Mouse (Mus musculus): ENCODE measurements at regions not wholly inside any gene's neighbourhood (a gene's known extent, or its start where the extent isn't known, plus 50 kb on each side); places are given as distances from the start of the nearest gene placed in this dataset.

DNA sequence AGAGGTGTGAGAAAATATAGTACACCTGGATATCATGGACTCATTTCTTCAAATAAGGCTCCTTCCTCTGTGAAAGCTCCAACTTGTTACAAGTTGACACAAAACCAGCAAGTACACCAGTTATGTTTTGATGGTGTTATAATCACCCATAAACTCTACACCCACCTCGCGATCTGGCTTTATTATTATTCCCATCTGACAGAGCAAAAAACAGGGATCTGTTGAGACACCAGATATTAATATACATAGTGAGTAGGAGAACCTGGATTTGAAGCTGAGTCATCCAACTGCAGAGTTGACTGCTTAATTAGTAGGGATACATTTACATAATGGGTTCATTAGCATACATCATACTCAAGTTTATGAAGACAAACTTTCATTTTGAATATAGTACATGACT, 828.6 kb upstream of the Ddx18 start:
- WGBS, result 76% methylated on average over 2 of the region's 2 CpGs
- DNase-seq (ENCODE audit: low spot score) (no peak), ATAC-seq (ENCODE audit: insufficient read depth, low read depth) (no peak)
- no peak overlapping the region for H3K4me3 ChIP-seq (ENCODE audit: low read depth, low read length)
- H3K27me3 ChIP-seq (ENCODE audit: control insufficient read depth, insufficient read depth, low read length), result no peaks in the 10 kb centered on the region
- H3K4me1 ChIP-seq (ENCODE audit: control insufficient read depth, insufficient read depth), result no peaks in the 10 kb centered on the region
- H3K9ac ChIP-seq (replicated peaks; ENCODE audit: low read depth, low read length), result no peak overlapping the region
- no peak for TF ChIP-seq CTCF (IDR thresholded peaks at IDR 0.05; ENCODE audit: low read depth)
- TF ChIP-seq EP300 (IDR thresholded peaks at IDR 0.05; ENCODE audit: low read depth), result no peak
- no peak overlapping the region for H3K27ac ChIP-seq (ENCODE audit: low read depth)
- H3K36me3 ChIP-seq (replicated peaks; ENCODE audit: control insufficient read depth, insufficient read depth, low read length), result no peaks in the 10 kb centered on the region
- H3K9me3 ChIP-seq (replicated peaks; ENCODE audit: control insufficient read depth, low read length), result no peaks in the 10 kb centered on the region
- no peak overlapping the region for H3K4me2 ChIP-seq (ENCODE audit: low read depth, low read length)

DNA sequence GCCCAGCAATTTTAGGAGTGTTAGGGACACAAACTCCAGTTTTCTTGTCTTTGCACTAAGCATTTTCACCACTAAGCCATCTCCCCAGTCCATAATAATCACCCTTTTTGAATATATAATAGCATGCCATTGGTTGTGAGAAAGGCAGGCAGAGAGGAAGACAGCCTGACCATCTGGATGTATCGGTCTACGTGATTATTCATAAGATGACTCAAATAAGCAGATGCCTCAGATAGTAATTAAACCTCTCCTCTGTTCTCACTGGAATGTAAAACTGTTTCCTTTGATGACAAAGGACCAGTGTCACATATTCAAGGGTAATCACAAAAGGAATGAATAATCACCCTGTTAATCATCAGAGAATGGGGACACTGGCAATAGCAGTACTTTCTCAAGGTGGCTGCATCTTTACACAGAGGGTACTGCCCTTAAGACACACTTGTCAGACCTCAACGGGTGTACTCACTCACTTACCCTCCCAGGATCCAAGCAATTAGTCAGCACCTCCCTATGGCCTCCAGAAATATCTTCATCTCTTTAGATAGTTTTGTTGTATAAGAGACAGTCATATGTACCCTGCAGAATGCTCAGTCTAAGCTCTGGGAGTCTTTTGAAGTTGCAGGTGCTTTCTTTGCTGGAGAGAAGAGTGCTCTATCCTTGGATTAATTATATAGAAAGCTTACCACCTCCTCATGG, 826.0 kb upstream of the Ddx18 start:
- no peak overlapping the region for H3K9ac ChIP-seq (replicated peaks; ENCODE audit: low read depth, low read length)
- H3K9me3 ChIP-seq (replicated peaks; ENCODE audit: control insufficient read depth, low read length), result no peaks in the 10 kb centered on the region
- no peak overlapping the region for H3K4me2 ChIP-seq (ENCODE audit: low read depth, low read length)
- WGBS, result 71% methylated on average over 3 of the region's 3 CpGs
- ATAC-seq (ENCODE audit: insufficient read depth, low read depth) (no peak), DNase-seq (ENCODE audit: low spot score) (no peak)
- no peaks in the 10 kb centered on the region for H3K27me3 ChIP-seq (ENCODE audit: control insufficient read depth, insufficient read depth, low read length)
- TF ChIP-seq CTCF (IDR thresholded peaks at IDR 0.05; ENCODE audit: low read depth), result no peak
- no peak for TF ChIP-seq EP300 (IDR thresholded peaks at IDR 0.05; ENCODE audit: low read depth)
- no peaks in the 10 kb centered on the region for H3K36me3 ChIP-seq (replicated peaks; ENCODE audit: control insufficient read depth, insufficient read depth, low read length)
- no peak overlapping the region for H3K4me3 ChIP-seq (ENCODE audit: low read depth, low read length)
- no peak overlapping the region for H3K27ac ChIP-seq (ENCODE audit: low read depth)
- H3K4me1 ChIP-seq (ENCODE audit: control insufficient read depth, insufficient read depth), result no peaks in the 10 kb centered on the region

DNA sequence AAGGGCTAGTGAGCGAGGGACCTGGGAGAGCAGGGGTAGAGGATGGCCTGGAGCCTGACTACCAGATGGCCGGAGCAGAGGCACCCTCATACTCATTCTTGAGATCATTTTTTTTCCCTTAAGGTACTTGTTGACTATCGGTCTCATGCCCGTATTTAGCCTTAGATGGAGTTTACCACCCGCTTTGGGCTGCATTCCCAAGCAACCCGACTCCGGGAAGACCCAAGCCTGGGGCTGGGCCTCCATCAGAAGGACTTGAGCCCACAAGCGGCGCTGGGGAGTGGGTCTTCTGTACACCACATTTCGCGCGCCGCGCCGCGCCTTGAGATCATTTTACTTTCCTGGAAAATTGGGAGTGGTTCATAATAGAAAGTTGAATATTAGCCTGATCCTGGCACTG, 789.2 kb upstream of the Ddx18 start:
- no peaks in the 10 kb centered on the region for H3K36me3 ChIP-seq (replicated peaks; ENCODE audit: control insufficient read depth, insufficient read depth, low read length)
- no peak overlapping the region for H3K4me3 ChIP-seq (ENCODE audit: low read depth, low read length)
- no peaks in the 10 kb centered on the region for H3K4me1 ChIP-seq (ENCODE audit: control insufficient read depth, insufficient read depth)
- H3K9ac ChIP-seq (replicated peaks; ENCODE audit: low read depth, low read length), result no peak overlapping the region
- no peaks in the 10 kb centered on the region for H3K27me3 ChIP-seq (ENCODE audit: control insufficient read depth, insufficient read depth, low read length)
- no peaks in the 10 kb centered on the region; the same call in 1 of the 2 replicates for H3K9me3 ChIP-seq (replicated peaks; ENCODE audit: control insufficient read depth, low read length)
- no peak for TF ChIP-seq CTCF (IDR thresholded peaks at IDR 0.05; ENCODE audit: low read depth)
- no peak for TF ChIP-seq EP300 (IDR thresholded peaks at IDR 0.05; ENCODE audit: low read depth)
- DNase-seq (ENCODE audit: low spot score) (peak; percentile 100), ATAC-seq (ENCODE audit: insufficient read depth, low read depth) (peak; percentile 95)
- no peak overlapping the region for H3K27ac ChIP-seq (ENCODE audit: low read depth)
- WGBS, result 82% methylated on average over 16 of the region's 16 CpGs
- H3K4me2 ChIP-seq (ENCODE audit: low read depth, low read length), result no peak overlapping the region

DNA sequence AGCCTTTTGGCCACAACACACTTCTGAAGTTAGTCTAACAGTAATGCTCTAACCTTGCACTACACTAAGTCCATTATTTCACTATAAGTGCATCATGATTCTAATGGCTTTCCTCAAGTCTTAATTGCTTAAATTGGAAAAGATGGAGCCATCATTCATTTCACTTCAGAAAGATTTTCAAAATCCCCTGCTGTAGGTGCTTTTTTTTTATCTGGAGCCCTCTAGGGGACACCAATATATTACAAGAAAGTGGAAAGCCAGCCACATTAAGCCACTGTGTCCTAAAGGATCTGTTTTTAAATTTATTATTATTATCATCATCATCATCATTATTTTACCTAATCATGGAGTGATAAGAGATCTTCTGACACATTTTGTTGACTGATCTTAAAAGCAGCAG, 783.7 kb upstream of the Ddx18 start:
- no peak overlapping the region for H3K9ac ChIP-seq (replicated peaks; ENCODE audit: low read depth, low read length)
- DNase-seq (ENCODE audit: low spot score) (no peak), ATAC-seq (ENCODE audit: insufficient read depth, low read depth) (no peak)
- H3K27ac ChIP-seq (ENCODE audit: low read depth), result no peak overlapping the region
- no peak overlapping the region for H3K4me3 ChIP-seq (ENCODE audit: low read depth, low read length)
- no peak overlapping the region for H3K4me2 ChIP-seq (ENCODE audit: low read depth, low read length)
- H3K9me3 ChIP-seq (replicated peaks; ENCODE audit: control insufficient read depth, low read length), result no peaks in the 10 kb centered on the region; the same call in 1 of the 2 replicates
- no peaks in the 10 kb centered on the region for H3K36me3 ChIP-seq (replicated peaks; ENCODE audit: control insufficient read depth, insufficient read depth, low read length)
- no peak for TF ChIP-seq CTCF (IDR thresholded peaks at IDR 0.05; ENCODE audit: low read depth)
- TF ChIP-seq EP300 (IDR thresholded peaks at IDR 0.05; ENCODE audit: low read depth), result no peak
- H3K4me1 ChIP-seq (ENCODE audit: control insufficient read depth, insufficient read depth), result no peaks in the 10 kb centered on the region
- H3K27me3 ChIP-seq (ENCODE audit: control insufficient read depth, insufficient read depth, low read length), result no peaks in the 10 kb centered on the region

DNA sequence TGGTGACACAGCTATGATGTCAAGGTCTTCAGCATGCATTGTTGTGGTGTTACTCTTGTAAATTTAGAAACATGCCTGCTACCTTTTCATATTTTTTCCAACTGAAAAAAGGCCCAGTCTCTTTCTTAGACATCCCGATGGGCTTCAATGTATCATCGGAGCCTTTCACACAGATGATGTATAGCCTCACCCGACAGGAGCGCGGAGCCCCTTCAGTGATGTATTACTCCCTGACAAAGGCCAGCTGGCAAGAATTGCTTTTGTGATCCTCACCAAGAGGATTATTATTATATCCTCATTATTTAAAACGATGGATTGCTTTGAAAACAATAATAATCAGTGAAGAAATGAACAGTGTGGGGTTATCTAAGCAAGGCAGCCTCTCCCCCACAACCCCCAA, 765.5 kb upstream of the Ddx18 start:
- H3K9me3 ChIP-seq (replicated peaks; ENCODE audit: control insufficient read depth, low read length), result no peaks in the 10 kb centered on the region

DNA sequence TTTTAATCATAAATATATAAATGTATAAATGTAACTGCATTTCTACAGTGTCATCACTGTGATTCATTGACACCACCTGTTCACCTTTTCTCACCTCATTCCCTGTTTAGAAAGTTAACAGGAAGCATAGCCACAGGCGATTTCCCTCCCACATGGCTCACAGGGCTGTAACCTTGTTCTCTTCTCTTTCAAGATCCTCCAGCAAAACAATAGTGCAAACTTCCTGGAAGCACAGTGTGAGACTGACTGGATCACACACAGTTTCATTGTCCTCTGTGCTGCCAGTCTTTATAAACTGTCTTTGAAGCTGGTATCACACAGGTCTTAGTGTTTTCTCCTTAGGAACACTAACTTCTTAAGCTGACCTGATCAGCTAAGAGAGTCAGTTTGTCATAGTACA, 760.5 kb upstream of the Ddx18 start:
- H3K27ac ChIP-seq (ENCODE audit: low read depth), result no peak overlapping the region
- TF ChIP-seq EP300 (IDR thresholded peaks at IDR 0.05; ENCODE audit: low read depth) (no peak), CTCF (IDR thresholded peaks at IDR 0.05; ENCODE audit: low read depth) (no peak)

More for the DNA sequence above, 765.5 kb upstream of the Ddx18 start:
- TF ChIP-seq CTCF (IDR thresholded peaks at IDR 0.05; ENCODE audit: low read depth) (no peak), EP300 (IDR thresholded peaks at IDR 0.05; ENCODE audit: low read depth) (no peak)
- DNase-seq (ENCODE audit: low spot score) (no peak), ATAC-seq (ENCODE audit: insufficient read depth, low read depth) (no peak)
- Histone ChIP-seq H3K9ac (replicated peaks; ENCODE audit: low read depth, low read length) (no peak overlapping the region), H3K4me3 (ENCODE audit: low read depth, low read length) (no peak overlapping the region), H3K27me3 (ENCODE audit: control insufficient read depth, insufficient read depth, low read length) (no peaks in the 10 kb centered on the region), H3K4me2 (ENCODE audit: low read depth, low read length) (no peak overlapping the region), H3K27ac (ENCODE audit: low read depth) (no peak overlapping the region), H3K4me1 (ENCODE audit: control insufficient read depth, insufficient read depth) (no peaks in the 10 kb centered on the region), H3K36me3 (replicated peaks; ENCODE audit: control insufficient read depth, insufficient read depth, low read length) (no peaks in the 10 kb centered on the region)
- 72% methylated on average over 6 of the region's 6 CpGs for WGBS

More for the DNA sequence above, 760.5 kb upstream of the Ddx18 start:
- DNase-seq (ENCODE audit: low spot score), result no peak
- Histone ChIP-seq H3K4me3 (ENCODE audit: low read depth, low read length) (no peak overlapping the region), H3K9ac (replicated peaks; ENCODE audit: low read depth, low read length) (no peak overlapping the region), H3K27me3 (ENCODE audit: control insufficient read depth, insufficient read depth, low read length) (no peaks in the 10 kb centered on the region), H3K4me2 (ENCODE audit: low read depth, low read length) (no peak overlapping the region), H3K4me1 (ENCODE audit: control insufficient read depth, insufficient read depth) (no peaks in the 10 kb centered on the region), H3K9me3 (replicated peaks; ENCODE audit: control insufficient read depth, low read length) (no peaks in the 10 kb centered on the region), H3K36me3 (replicated peaks; ENCODE audit: control insufficient read depth, insufficient read depth, low read length) (no peaks in the 10 kb centered on the region)
- WGBS, result 35% methylated on average over 1 of the region's 1 CpGs
- no peak for ATAC-seq (ENCODE audit: insufficient read depth, low read depth)
